Mouse (Mus musculus) neural tube, embryonic 13.5 days (tissue): ENCODE measurements around the gene Cacna1c. TPM values are rescaled to one million over a fixed set of nuclear protein-coding genes. Genes with fewer than 3 reads are reported as not detected.

ENCODE experiments used
- ATAC-seq: fragments of 200-750 bp; cut with Nextera tagmentation; 2 replicates; pipeline ENCODE4 v1.8.0; 2017; ENCODE audit warnings: low read depth, mild to moderate bottlenecking, moderate TSS enrichment, moderate library complexity
- H3K27ac ChIP-seq: fragments of 300-500 bp; sonication (generic); replicated peaks from 2 replicates; pipeline ENCODE4 v1.5.1; 2015; ENCODE audit warnings: moderate library complexity, mild to moderate bottlenecking, inconsistent platforms
- H3K27me3 ChIP-seq: fragments of 300-500 bp; sonication (generic); 2 replicates; pipeline ENCODE4 v1.6.1; 2015; ENCODE audit warnings: mild to moderate bottlenecking, inconsistent platforms
- H3K36me3 ChIP-seq: fragments of 300-500 bp; sonication (generic); 2 replicates; pipeline ENCODE4 v1.6.1; 2015; ENCODE audit warnings: mild to moderate bottlenecking, inconsistent platforms
- H3K4me1 ChIP-seq: fragments of 300-500 bp; sonication (generic); replicated peaks from 2 replicates; pipeline ENCODE4 v1.6.1; 2015; ENCODE audit warnings: inconsistent platforms
- H3K4me2 ChIP-seq: fragments of 300-500 bp; sonication (generic); 2 replicates; pipeline ENCODE4 v1.6.1; 2015; ENCODE audit warnings: inconsistent platforms, mild to moderate bottlenecking, moderate library complexity
- H3K4me3 ChIP-seq: fragments of 300-500 bp; sonication (generic); 2 replicates; pipeline ENCODE4 v1.5.1; 2015; ENCODE audit warnings: mild to moderate bottlenecking, inconsistent platforms
- H3K9ac ChIP-seq: fragments of 300-500 bp; sonication (generic); 2 replicates; pipeline ENCODE4 v1.6.1; 2015; ENCODE audit warnings: moderate library complexity, mild to moderate bottlenecking, inconsistent platforms
- H3K9me3 ChIP-seq: fragments of 300-500 bp; sonication (generic); 2 replicates; pipeline ENCODE4 v1.6.1; 2016; ENCODE audit warnings: inconsistent platforms
- WGBS: fragments of 180-500 bp; shearing (Covaris S2); methylation state at CpG from one replicate; pipeline ENCODE4 v1.1.7; 2015; 5-methylcytosine and 5-hydroxymethylcytosine counted together
- polyA plus RNA-seq: library from polyadenylated mRNA; unstranded; fragments of >200 nt; fragmentation: Nextera tagmentation; extraction: Ambion mirVana; gene quantifications from 2 replicates; pipeline ENCODE4 v1.2.1, GENCODE M21; 2015

Gene Cacna1c
- polyA plus RNA-seq, 1 experiment from 2014 or later: 5.0 TPM

DNA sequence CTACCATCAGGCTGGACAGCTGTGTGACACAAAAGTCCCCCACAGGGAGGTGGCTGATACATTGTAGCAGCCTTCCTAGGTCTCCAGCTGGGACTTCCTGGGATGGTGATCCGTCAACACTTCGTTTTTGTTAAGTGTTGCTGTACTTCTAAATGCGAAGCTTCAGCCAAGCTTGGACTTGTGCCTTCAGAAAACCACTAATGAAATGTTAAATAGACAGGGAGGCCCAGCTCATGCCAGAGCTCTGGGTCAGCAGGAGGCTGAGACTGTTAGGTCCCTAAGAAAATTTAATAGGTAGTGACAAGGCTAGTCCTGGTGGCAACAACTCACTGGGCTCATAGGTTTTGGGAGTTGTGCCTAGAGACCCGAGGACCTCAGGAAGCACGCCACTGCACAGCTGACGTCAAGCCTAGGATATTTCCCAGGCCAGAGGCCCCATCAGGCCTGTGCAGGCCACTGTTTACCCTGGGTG, 370.8 kb downstream of the Cacna1c start:
- no peaks in the 10 kb centered on the region for H3K36me3 ChIP-seq
- no peaks in the 10 kb centered on the region for H3K9me3 ChIP-seq
- H3K4me3 ChIP-seq: no peak overlapping the region
- H3K4me2 ChIP-seq: no peak overlapping the region
- no peak overlapping the region for H3K27ac ChIP-seq
- WGBS: 60% methylated on average over 6 of the region's 6 CpGs
- no peak for ATAC-seq
- H3K4me1 ChIP-seq: peaks cover 31% of the 10 kb centered on the region
- no peaks in the 10 kb centered on the region for H3K27me3 ChIP-seq
- H3K9ac ChIP-seq: no peak overlapping the region

GRCm38 (mm10) chr6:118821536-118821935, 374.7 kb downstream of the Cacna1c start:
- Histone ChIP-seq H3K9ac (no peak overlapping the region), H3K4me1 (peaks cover 20% of the 10 kb centered on the region), H3K36me3 (no peaks in the 10 kb centered on the region), H3K4me3 (no peak overlapping the region), H3K27ac (no peak overlapping the region), H3K4me2 (no peak overlapping the region), H3K9me3 (no peaks in the 10 kb centered on the region), H3K27me3 (no peaks in the 10 kb centered on the region)
- no peak for ATAC-seq
- 82% methylated on average over 5 of the region's 5 CpGs for WGBS

DNA sequence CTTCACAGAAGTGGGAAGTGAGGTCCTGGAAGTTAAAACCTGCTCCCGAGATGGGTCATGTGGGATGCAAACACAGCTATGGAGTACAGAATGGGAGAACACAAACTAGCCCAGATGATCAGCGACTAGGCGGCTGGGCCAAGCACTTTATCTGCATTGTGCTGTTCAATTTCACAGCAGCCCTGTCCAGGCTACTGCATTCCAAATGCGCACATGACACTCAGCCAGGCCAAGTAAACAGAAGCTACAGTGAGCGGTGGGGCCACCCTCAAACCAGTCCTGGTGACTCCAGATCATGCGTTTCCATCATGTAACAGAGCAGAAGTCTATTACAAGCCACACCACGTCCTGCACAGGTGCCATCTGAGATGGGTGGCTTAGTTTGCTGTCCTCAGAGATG, 376.6 kb downstream of the Cacna1c start:
- ATAC-seq: no peak
- H3K36me3 ChIP-seq: no peaks in the 10 kb centered on the region
- H3K27me3 ChIP-seq: no peaks in the 10 kb centered on the region
- peaks cover 14% of the 10 kb centered on the region for H3K4me1 ChIP-seq
- 78% methylated on average over 7 of the region's 7 CpGs for WGBS
- no peak overlapping the region for H3K27ac ChIP-seq
- H3K9ac ChIP-seq: no peak overlapping the region
- H3K9me3 ChIP-seq: no peaks in the 10 kb centered on the region
- H3K4me3 ChIP-seq: no peak overlapping the region
- no peak overlapping the region for H3K4me2 ChIP-seq

DNA sequence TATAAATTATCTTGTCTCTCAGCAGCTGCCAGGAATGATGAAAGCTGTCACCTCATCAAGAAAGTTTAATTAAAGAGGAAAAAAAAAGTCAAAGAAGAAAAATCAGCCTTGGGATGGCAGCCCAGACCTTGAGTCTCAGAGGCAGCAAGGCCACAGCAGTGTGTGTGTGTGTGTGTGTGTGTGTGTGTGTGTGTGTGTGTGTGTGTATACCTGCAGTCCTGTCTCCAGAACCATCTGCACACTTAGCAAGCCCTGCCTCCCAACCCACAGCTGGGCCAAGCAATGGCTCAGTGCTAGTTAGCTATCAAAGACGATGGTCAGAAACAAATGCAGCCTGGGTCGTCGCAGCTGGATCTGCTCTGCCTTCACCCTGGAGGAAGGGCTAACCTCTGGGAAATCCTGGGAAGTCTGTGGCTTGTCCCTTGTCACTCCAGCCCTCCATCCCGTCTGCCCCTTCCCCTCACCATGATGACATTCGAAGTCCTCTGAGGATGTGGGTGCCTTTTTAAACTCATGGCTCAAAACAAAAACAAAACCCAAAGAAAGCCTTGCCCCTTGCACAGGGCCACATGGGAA, 378.2 kb downstream of the Cacna1c start:
- Histone ChIP-seq H3K4me2 (no peak overlapping the region), H3K9ac (no peak overlapping the region), H3K27me3 (no peaks in the 10 kb centered on the region), H3K36me3 (no peaks in the 10 kb centered on the region), H3K4me1 (peaks cover 14% of the 10 kb centered on the region), H3K9me3 (no peaks in the 10 kb centered on the region), H3K27ac (no peak overlapping the region), H3K4me3 (no peak overlapping the region)
- ATAC-seq: no peak
- WGBS: 62% methylated on average over 5 of the region's 5 CpGs

GRCm38 (mm10) chr6:118816253-118816652, 380.0 kb downstream of the Cacna1c start:
- Histone ChIP-seq H3K9ac (no peak overlapping the region), H3K9me3 (no peaks in the 10 kb centered on the region), H3K36me3 (no peaks in the 10 kb centered on the region), H3K4me2 (no peak overlapping the region), H3K27me3 (no peaks in the 10 kb centered on the region), H3K27ac (no peak overlapping the region), H3K4me3 (no peak overlapping the region), H3K4me1 (peaks cover 13% of the 10 kb centered on the region)
- 73% methylated on average over 6 of the region's 6 CpGs for WGBS
- ATAC-seq: peak; percentile 56; the same call in 1 of the 2 replicates

DNA sequence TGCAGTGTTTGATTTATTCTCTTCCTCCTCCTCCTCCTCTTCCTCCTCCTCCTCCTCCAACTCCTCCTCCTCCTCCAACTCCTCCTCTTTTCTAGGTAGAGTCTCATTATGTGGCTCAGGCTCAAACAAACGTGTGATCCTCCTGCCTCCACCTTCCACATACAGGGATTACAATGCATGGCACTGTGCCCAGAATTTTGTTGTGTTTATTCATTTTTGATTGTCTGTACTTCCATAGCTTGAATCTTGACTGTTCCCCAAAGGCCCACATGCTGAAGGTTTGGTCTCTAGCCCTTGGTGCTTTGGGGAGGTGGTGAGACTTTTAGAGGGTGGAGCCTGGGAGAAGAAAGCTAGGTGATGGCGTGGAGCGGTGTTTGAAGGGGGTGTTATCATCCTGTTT, 383.7 kb downstream of the Cacna1c start:
- Histone ChIP-seq H3K4me3 (no peak overlapping the region), H3K4me2 (no peak overlapping the region), H3K9ac (no peak overlapping the region), H3K9me3 (no peaks in the 10 kb centered on the region), H3K27ac (no peak overlapping the region), H3K4me1 (peaks cover 13% of the 10 kb centered on the region), H3K27me3 (no peaks in the 10 kb centered on the region), H3K36me3 (no peaks in the 10 kb centered on the region)
- no peak for ATAC-seq
- 70% methylated on average over 3 of the region's 3 CpGs for WGBS

GRCm38 (mm10) chr6:118812007-118812406, 384.2 kb downstream of the Cacna1c start:
- H3K4me1 ChIP-seq: peaks cover 13% of the 10 kb centered on the region
- ATAC-seq: no peak
- no peak overlapping the region for H3K9ac ChIP-seq
- H3K9me3 ChIP-seq: no peaks in the 10 kb centered on the region
- H3K4me3 ChIP-seq: no peak overlapping the region
- WGBS: 86% methylated on average over 4 of the region's 4 CpGs
- H3K27ac ChIP-seq: no peak overlapping the region
- no peaks in the 10 kb centered on the region for H3K36me3 ChIP-seq
- H3K27me3 ChIP-seq: no peaks in the 10 kb centered on the region
- no peak overlapping the region for H3K4me2 ChIP-seq

GRCm38 (mm10) chr6:118810834-118811233, 385.4 kb downstream of the Cacna1c start:
- no peak overlapping the region for H3K4me3 ChIP-seq
- no peak for ATAC-seq
- peaks cover 13% of the 10 kb centered on the region for H3K4me1 ChIP-seq
- no peaks in the 10 kb centered on the region for H3K27me3 ChIP-seq
- 30% methylated on average over 1 of the region's 1 CpGs for WGBS
- no peak overlapping the region for H3K4me2 ChIP-seq
- H3K9ac ChIP-seq: no peak overlapping the region
- no peaks in the 10 kb centered on the region for H3K36me3 ChIP-seq
- H3K9me3 ChIP-seq: no peaks in the 10 kb centered on the region
- H3K27ac ChIP-seq: no peak overlapping the region

GRCm38 (mm10) chr6:118805139-118805538, 391.1 kb downstream of the Cacna1c start:
- Histone ChIP-seq H3K27ac (no peak overlapping the region), H3K9ac (no peak overlapping the region), H3K4me2 (no peak overlapping the region), H3K27me3 (no peaks in the 10 kb centered on the region), H3K9me3 (no peaks in the 10 kb centered on the region), H3K4me3 (no peak overlapping the region), H3K4me1 (peaks cover 18% of the 10 kb centered on the region), H3K36me3 (no peaks in the 10 kb centered on the region)
- no peak for ATAC-seq
- 93% methylated on average over 4 of the region's 4 CpGs for WGBS

- no peaks in the 10 kb centered on the region for H3K27me3 ChIP-seq
- H3K4me1 ChIP-seq: peaks cover 5% of the 10 kb centered on the region; the same call in 1 of the 2 replicates
- H3K9me3 ChIP-seq: no peaks in the 10 kb centered on the region
- 67% methylated on average over 11 of the region's 11 CpGs for WGBS
- ATAC-seq: no peak
- no peak overlapping the region for H3K4me3 ChIP-seq
- H3K27ac ChIP-seq: no peak overlapping the region
- no peak overlapping the region for H3K4me2 ChIP-seq
- no peak overlapping the region for H3K9ac ChIP-seq
- no peaks in the 10 kb centered on the region for H3K36me3 ChIP-seq
Measured at GRCm38 (mm10) chr6:118802286-118802685, 393.9 kb downstream of the Cacna1c start.

GRCm38 (mm10) chr6:118796393-118796792, 399.8 kb downstream of the Cacna1c start:
- Histone ChIP-seq H3K4me3 (no peak overlapping the region), H3K27me3 (no peaks in the 10 kb centered on the region), H3K9me3 (no peaks in the 10 kb centered on the region), H3K9ac (no peak overlapping the region), H3K36me3 (no peaks in the 10 kb centered on the region), H3K4me1 (peaks cover 17% of the 10 kb centered on the region), H3K27ac (no peak overlapping the region), H3K4me2 (no peak overlapping the region)
- no peak for ATAC-seq
- 91% methylated on average over 4 of the region's 4 CpGs for WGBS

GRCm38 (mm10) chr6:118795716-118796115, 400.5 kb downstream of the Cacna1c start:
- no peaks in the 10 kb centered on the region for H3K27me3 ChIP-seq
- H3K4me3 ChIP-seq: no peak overlapping the region
- H3K36me3 ChIP-seq: no peaks in the 10 kb centered on the region
- no peak overlapping the region for H3K4me2 ChIP-seq
- no peak overlapping the region for H3K9ac ChIP-seq
- no peak overlapping the region for H3K27ac ChIP-seq
- peaks cover 21% of the 10 kb centered on the region for H3K4me1 ChIP-seq
- no peak for ATAC-seq
- no peaks in the 10 kb centered on the region for H3K9me3 ChIP-seq

DNA sequence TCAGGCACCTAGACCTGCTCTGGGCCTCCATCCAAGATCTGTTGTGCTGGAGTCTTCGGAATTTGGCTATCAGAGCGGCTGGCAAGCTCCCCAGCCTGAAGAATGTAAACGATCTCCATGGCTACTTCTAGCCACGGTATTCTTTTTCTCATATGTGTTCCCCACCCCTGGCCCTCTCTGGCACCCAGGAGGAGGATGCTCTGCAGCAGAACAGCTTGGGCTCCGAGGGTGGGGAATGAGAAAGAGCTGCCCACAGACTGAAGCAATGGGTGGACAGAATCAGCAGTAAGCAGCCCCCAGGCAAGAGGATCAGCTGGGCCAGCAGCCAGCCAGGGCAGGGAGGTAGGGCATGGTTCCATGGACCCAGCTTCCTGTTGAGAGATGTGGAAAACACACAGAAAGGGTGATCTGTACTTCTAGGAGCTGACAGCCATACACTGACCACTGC, 404.3 kb downstream of the Cacna1c start:
- no peaks in the 10 kb centered on the region for H3K36me3 ChIP-seq
- 41% methylated on average over 5 of the region's 5 CpGs for WGBS
- H3K9ac ChIP-seq: no peak overlapping the region
- H3K4me1 ChIP-seq: peaks cover 18% of the 10 kb centered on the region
- H3K9me3 ChIP-seq: no peaks in the 10 kb centered on the region
- H3K4me2 ChIP-seq: no peak overlapping the region
- no peak overlapping the region for H3K4me3 ChIP-seq
- ATAC-seq: peak; percentile 82
- no peaks in the 10 kb centered on the region for H3K27me3 ChIP-seq
- peak overlapping the region; percentile 38 for H3K27ac ChIP-seq
